Mouse (Mus musculus): Measurements from ENCODE around the gene D17Wsu92e.

- TF ChIP-seq USF1 (IDR thresholded peaks at IDR 0.05; ENCODE audit: low read depth) (peak; percentile 7), MAX (IDR thresholded peaks at IDR 0.05; ENCODE audit: low read depth) (no peak), POLR2A (IDR thresholded peaks at IDR 0.05; ENCODE audit: insufficient read length, low read depth) (peak; percentile 73), E2F4 (IDR thresholded peaks at IDR 0.05; ENCODE audit: insufficient read depth) (no peak), TCF12 (IDR thresholded peaks at IDR 0.05; ENCODE audit: insufficient read depth, poor library complexity, severe bottlenecking) (no peak), SRF (IDR thresholded peaks at IDR 0.05; ENCODE audit: control insufficient read depth, insufficient read length, low read depth) (no peak), CEBPB (IDR thresholded peaks at IDR 0.05; ENCODE audit: insufficient read depth, poor library complexity, severe bottlenecking) (no peak), MYOD1 (IDR thresholded peaks at IDR 0.05; ENCODE audit: control insufficient read depth in 1 of 3, insufficient read length in 2 of 3, low read depth in 2 of 3) (no peak)
Observed at GRCm38 (mm10) chr17:27820568-27821406, at the start of gene D17Wsu92e.
